Mouse (Mus musculus) kidney, adult 2 months (tissue): ENCODE results near the gene Gm4858. TPM values are rescaled to one million over a fixed set of nuclear protein-coding genes. Genes with fewer than 3 reads are reported as not detected.
"Not testable (repeated sequence)": the region's sequence is repeated elsewhere in the genome, so short reads cannot be mapped to it uniquely, and the experiment has no call there.

ENCODE experiments used
- DNase-seq: peaks from one replicate; pipeline ENCODE4 v3.0.0; 2021
- H3K27ac ChIP-seq: fragments of 200-500 bp; 2 replicates; pipeline ENCODE4 v1.5.1; 2012; ENCODE audit warnings: low read depth, low read length, control low read depth, inconsistent platforms; ENCODE audit not compliant: insufficient read depth
- H3K27me3 ChIP-seq: fragments of 200-500 bp; replicated peaks from 2 replicates; pipeline ENCODE4 v1.6.1; 2012; ENCODE audit warnings: mild to moderate bottlenecking, moderate library complexity, low read length, inconsistent platforms; ENCODE audit not compliant: control insufficient read depth, insufficient read depth
- H3K36me3 ChIP-seq: fragments of 200-500 bp; 2 replicates; pipeline ENCODE4 v1.6.1; 2012; ENCODE audit warnings: mild to moderate bottlenecking, moderate library complexity, low read length, inconsistent platforms; ENCODE audit not compliant: control insufficient read depth, insufficient read depth
- H3K4me1 ChIP-seq: fragments of 200-500 bp; 2 replicates; pipeline ENCODE4 v1.6.1; 2011; ENCODE audit warnings: low read length; ENCODE audit not compliant: control insufficient read depth, insufficient read depth
- H3K4me3 ChIP-seq: fragments of 200-500 bp; 2 replicates; pipeline ENCODE4 v1.5.1; 2011; ENCODE audit warnings: mild to moderate bottlenecking, low read depth, low read length, control low read depth; ENCODE audit not compliant: insufficient read depth
- CTCF ChIP-seq: fragments of 200-500 bp; conservative IDR thresholded peaks from 2 replicates; pipeline ENCODE4 v1.5.1; 2011; ENCODE audit warnings: low read depth, mild to moderate bottlenecking, control low read depth, low read length, moderate library complexity, mixed read lengths; ENCODE audit not compliant: insufficient read depth, insufficient read length
- POLR2A ChIP-seq: fragments of 200-500 bp; IDR thresholded peaks from one replicate; pipeline ENCODE4 v1.6.1; 2011; ENCODE audit warnings: low read depth, low read length, control low read depth
- WGBS: fragments of 180-500 bp; shearing (Covaris S2); methylation state at CpG from one replicate; pipeline ENCODE4 v1.1.7; 2018; 5-methylcytosine and 5-hydroxymethylcytosine counted together
- polyA plus RNA-seq: library from polyadenylated mRNA; depleted of rRNA; stranded (reverse); fragments of >200 nt; gene quantifications from 2 replicates; pipeline ENCODE4 v1.2.3, GENCODE M21; 2012; rRNA removed

Gene Gm4858
- polyA plus RNA-seq, 1 experiment: not detected

DNA sequence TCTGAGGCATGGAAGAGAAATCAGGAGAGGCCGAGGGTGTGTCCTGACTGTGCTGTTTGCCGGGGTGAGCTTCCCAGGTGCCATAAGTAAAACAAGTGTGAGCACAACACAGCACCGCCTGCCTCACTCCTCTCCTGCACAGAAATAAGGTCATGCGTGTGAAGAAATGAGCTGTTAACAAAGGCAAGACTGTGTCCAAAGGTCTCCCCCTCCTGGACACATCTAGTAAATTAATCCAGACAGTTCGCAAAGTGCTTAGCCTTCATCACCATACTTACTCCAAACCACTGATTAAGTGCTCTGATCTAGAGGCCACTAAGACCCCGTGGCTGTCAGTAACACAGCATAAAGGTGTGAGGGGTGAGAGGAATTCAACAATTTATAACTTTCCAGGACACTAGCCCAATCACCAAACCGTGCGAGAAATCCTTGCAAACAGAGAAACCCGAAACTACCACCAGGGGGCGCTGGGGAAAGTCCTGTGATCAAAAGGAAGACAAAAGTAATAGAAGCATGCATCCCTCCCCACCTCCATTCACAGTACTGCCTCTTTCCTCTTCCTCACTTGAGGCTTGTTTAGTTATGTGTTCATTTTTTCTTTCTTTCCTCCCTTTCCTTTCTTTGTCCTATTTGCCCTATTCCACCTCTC, 15.7 kb upstream of the Gm4858 start:
- TF ChIP-seq CTCF (0 out of 2 replicates have a peak, but pooled peaks have one; percentile 15), POLR2A (no peak)
- WGBS: 56% methylated on average over 10 of the region's 10 CpGs

DNA sequence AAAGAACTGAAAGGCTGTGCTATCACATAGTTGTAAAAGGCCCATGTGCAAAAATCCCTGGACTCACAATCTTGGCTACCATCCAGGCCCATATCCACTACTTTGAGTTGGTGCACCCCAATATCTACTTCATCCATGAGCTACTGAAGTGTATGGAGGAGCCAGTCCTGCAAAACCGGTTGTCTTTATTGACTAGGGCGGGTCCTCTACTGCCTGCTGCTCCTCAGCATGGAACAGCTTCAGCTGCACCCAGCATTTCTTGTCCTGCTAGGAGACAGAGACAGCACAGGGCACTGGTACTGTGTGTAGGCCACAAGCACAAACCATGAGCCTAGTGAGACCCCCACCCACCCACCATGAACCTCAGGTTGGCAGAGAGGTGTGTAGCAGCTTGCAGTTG, 18.0 kb downstream of the Gm4858 start:
- no peaks in the 10 kb centered on the region for H3K36me3 ChIP-seq
- no peak overlapping the region for H3K27ac ChIP-seq
- TF ChIP-seq CTCF (no peak), POLR2A (no peak)
- DNase-seq: no peak
- no peaks in the 10 kb centered on the region for H3K4me1 ChIP-seq
- 79% methylated on average over 2 of the region's 2 CpGs for WGBS
- no peaks in the 10 kb centered on the region for H3K27me3 ChIP-seq
- H3K4me3 ChIP-seq: no peak overlapping the region

More for the DNA sequence above, 15.7 kb upstream of the Gm4858 start:
- no peaks in the 10 kb centered on the region for H3K4me1 ChIP-seq
- no peaks in the 10 kb centered on the region for H3K27me3 ChIP-seq
- no peak for DNase-seq
- H3K4me3 ChIP-seq: no peak overlapping the region
- H3K36me3 ChIP-seq: no peaks in the 10 kb centered on the region
- H3K27ac ChIP-seq: no peak overlapping the region

DNA sequence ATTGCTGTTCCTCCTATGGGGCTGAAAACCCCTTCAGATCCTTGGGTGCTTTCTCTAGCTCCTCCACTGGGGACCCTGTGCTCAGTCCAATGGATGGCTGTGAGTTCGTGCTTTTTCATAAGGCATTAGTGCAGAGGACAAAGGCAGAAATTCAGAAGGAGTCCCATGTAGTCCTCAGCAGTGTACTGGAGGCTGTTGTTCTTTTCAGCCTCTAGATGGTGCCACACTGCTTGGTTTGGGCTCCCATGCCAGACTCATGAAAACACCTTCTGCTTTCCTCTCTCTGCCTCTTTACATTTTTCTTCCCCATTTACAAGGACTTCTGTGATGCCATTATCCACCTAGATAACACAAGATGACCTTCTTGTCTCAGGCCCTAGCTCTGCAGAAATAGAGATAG, 25.0 kb downstream of the Gm4858 start:
- H3K27ac ChIP-seq, H3K4me1 ChIP-seq, H3K36me3 ChIP-seq, H3K4me3 ChIP-seq, H3K27me3 ChIP-seq, DNase-seq: not testable (repeated sequence)
- 19% methylated on average over 1 of the region's 1 CpGs for WGBS

DNA sequence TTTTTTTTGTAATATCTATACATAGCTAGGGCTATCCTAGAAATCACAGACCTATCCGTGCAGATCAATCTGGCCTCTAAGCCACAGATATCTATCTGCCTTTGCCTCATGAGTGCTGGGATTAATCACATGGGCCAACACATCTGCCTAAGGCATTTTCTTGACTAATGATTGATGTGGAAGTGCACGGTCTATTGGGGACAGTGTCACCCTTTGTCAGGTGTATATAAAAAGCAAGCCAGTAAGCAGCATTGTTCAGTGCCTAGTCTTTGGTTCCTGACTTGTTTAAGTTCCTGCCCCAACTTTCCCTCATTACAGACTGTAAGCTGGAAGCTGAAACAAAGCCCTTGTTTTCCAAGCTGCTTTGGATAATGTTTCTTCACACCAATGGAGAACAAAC, 27.8 kb downstream of the Gm4858 start:
- TF ChIP-seq CTCF: no peak
- no peak for TF ChIP-seq POLR2A
- Histone ChIP-seq H3K36me3 (no peaks in the 10 kb centered on the region), H3K4me3 (no peak overlapping the region), H3K27me3 (no peaks in the 10 kb centered on the region), H3K4me1 (no peaks in the 10 kb centered on the region), H3K27ac (no peak overlapping the region)
- 55% methylated on average over 2 of the region's 2 CpGs for WGBS
- DNase-seq: no peak

DNA sequence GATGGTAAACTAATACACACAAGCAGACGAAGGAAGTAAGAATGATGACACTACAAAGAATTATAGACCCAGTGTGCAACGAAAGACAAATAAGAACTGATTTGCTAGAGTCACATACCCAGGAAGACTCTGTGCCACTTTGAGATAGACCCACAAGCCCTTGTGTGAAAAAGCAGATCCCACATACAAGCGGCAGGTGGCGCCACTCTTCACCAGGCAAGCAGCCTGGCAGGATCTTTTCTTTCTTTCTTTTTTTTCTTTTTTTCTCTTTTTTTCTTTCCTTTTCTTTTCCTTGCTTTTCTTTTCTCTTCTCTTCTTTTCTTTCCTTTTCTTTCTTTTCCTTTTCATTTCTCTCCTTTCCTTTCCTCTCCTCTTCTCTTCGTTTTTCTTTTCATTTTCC, 43.0 kb downstream of the Gm4858 start:
- TF ChIP-seq POLR2A (no peak), CTCF (peak; percentile 52; the same call in 1 of the 2 replicates)
- 47% methylated on average over 5 of the region's 5 CpGs for WGBS
- no peak for DNase-seq

DNA sequence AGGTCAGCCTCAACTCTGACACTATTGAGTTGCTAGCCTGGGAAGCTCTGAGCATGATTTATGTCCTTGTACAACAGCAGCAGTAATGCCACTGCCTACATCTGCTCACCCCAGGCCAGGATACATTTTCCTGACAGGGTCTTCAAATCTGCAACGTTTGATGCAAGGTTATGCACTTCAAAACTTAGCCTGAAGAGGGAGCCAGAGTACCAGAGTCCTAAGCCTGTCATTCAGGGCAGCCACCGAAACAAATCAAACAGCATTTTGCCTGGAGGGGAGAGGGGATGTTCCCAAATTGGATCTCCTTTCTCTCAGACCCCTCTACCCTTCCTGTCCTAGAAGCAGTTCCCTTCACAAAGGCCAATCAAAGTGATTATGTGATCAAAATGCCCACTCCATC, 45.9 kb downstream of the Gm4858 start:
- DNase-seq: peak; percentile 23
- no peaks in the 10 kb centered on the region for H3K4me1 ChIP-seq
- H3K27me3 ChIP-seq: no peaks in the 10 kb centered on the region
- H3K4me3 ChIP-seq: no peak overlapping the region
- 6% methylated on average over 2 of the region's 2 CpGs for WGBS
- H3K36me3 ChIP-seq: no peaks in the 10 kb centered on the region
- no peak overlapping the region for H3K27ac ChIP-seq
- peak; percentile 62 for TF ChIP-seq CTCF
- TF ChIP-seq POLR2A: no peak

More for the DNA sequence above, 43.0 kb downstream of the Gm4858 start:
- Histone ChIP-seq H3K4me3 (no peak overlapping the region), H3K27ac (no peak overlapping the region), H3K4me1 (no peaks in the 10 kb centered on the region), H3K36me3 (no peaks in the 10 kb centered on the region), H3K27me3 (no peaks in the 10 kb centered on the region)

DNA sequence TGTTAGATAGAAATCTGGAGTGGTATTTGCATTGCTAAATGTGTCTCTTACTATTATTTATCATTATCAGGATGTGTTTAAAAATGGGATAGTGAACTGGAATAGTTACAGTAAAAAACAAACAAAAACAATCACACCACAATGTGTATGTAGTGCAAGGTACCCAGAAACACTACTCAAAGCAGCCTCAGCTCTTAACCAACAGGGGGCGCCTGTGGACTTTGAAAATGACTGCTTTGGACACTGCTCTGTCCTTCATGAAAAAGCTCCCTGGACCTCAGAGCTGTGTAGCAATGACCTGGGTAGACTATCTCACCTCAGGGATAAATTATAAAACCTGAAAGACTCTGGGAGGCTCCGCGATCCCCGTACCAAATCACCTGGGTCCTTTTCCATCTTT, 50.5 kb downstream of the Gm4858 start:
- 52% methylated on average over 4 of the region's 4 CpGs for WGBS
- Histone ChIP-seq H3K27ac (no peak overlapping the region), H3K27me3 (no peaks in the 10 kb centered on the region), H3K4me3 (no peak overlapping the region), H3K36me3 (no peaks in the 10 kb centered on the region), H3K4me1 (no peaks in the 10 kb centered on the region)
- peak; percentile 13 for DNase-seq
- no peak for TF ChIP-seq POLR2A
- peak; percentile 41; the same call in 1 of the 2 replicates for TF ChIP-seq CTCF

Other genes with a start within 250 kb of the Gm4858 start
- gene Kprp, start 241.6 kb upstream of the Gm4858 start, polyA plus RNA-seq: not detected in 2 replicates
- gene Lce1l, start 217.5 kb upstream of the Gm4858 start, polyA plus RNA-seq: not detected in 2 replicates
- not detected in 2 replicates for gene 2310050C09Rik, start 198.6 kb upstream of the Gm4858 start, polyA plus RNA-seq
- not detected in 2 replicates for gene Lce3a, start 142.6 kb upstream of the Gm4858 start, polyA plus RNA-seq
- gene Lce3b, start 135.8 kb upstream of the Gm4858 start, polyA plus RNA-seq: not detected in 2 replicates
- not detected in 2 replicates for gene Lce3c, start 124.3 kb upstream of the Gm4858 start, polyA plus RNA-seq
- gene Lce3d, start 111.4 kb upstream of the Gm4858 start, polyA plus RNA-seq: not detected in 2 replicates
- gene Lce3e, start 101.8 kb upstream of the Gm4858 start, polyA plus RNA-seq: not detected in 2 replicates
- gene Lce3f, start 76.6 kb upstream of the Gm4858 start, polyA plus RNA-seq: not detected in 2 replicates
- gene Crct1, start 53.1 kb upstream of the Gm4858 start, polyA plus RNA-seq: not detected in 2 replicates
- gene Lce1m, start 49.8 kb upstream of the Gm4858 start, polyA plus RNA-seq: not detected in 2 replicates
- not detected in 2 replicates for gene Crnn, start 76.0 kb downstream of the Gm4858 start, polyA plus RNA-seq
- gene Flg2, start 128.5 kb downstream of the Gm4858 start, polyA plus RNA-seq: not detected in 2 replicates
- not detected in 2 replicates for gene Flg, start 204.7 kb downstream of the Gm4858 start, polyA plus RNA-seq